8 mouse cellular contexts compared by ENCODE assay signal in the genomic region with DNA sequence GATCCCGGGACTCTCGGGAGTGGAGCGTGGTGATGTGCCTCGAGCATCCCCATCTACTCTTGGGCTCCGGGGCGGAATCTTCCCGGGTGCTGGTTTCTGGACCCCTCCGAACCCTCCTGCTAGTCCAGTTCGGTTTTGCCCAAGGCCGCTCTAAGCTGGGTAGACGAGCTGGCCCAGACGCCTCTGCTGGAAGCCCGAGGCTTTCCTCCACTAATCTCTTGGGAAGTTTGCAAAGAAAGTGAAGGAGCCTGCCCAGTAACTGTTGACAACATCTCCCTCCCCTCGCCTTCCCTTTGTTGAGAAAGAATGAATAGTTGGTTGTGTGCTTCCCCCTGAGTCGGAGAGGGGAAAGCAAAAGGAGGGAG.
DNase-seq lines count a peak whose midpoint lies in the region; ATAC-seq lines count a peak whose summit lies in the region.

No protein-coding gene starts in this region.

- no peaks in the 10 kb centered on the region for H3K27me3 ChIP-seq in forebrain, embryonic 11.5 days (ENCODE audit: control insufficient read depth, insufficient read depth, low read length)
- H3K27me3 ChIP-seq in stomach, embryonic 15.5 days (replicated peaks) = no peaks in the 10 kb centered on the region

- no peaks in the 10 kb centered on the region for H3K9me3 ChIP-seq in forebrain, embryonic 11.5 days (ENCODE audit: control insufficient read depth, low read length)
- no peaks in the 10 kb centered on the region for H3K9me3 ChIP-seq in stomach, embryonic 15.5 days

- no peaks in the 10 kb centered on the region for H3K36me3 ChIP-seq in forebrain, embryonic 11.5 days (ENCODE audit: control insufficient read depth, insufficient read depth, low read length)
- no peaks in the 10 kb centered on the region for H3K36me3 ChIP-seq in stomach, embryonic 15.5 days

- H3K4me3 ChIP-seq in forebrain, embryonic 11.5 days (ENCODE audit: low read depth, low read length) = peak overlapping the region; percentile 64
- peak overlapping the region; percentile 67 for H3K4me3 ChIP-seq in stomach, embryonic 15.5 days (replicated peaks)

- peak overlapping the region; percentile 82 for H3K4me2 ChIP-seq in forebrain, embryonic 11.5 days (ENCODE audit: low read depth, low read length, severe bottlenecking)
- H3K4me2 ChIP-seq in stomach, embryonic 15.5 days = peak overlapping the region; percentile 84

- peak overlapping the region; percentile 87 for H3K9ac ChIP-seq in forebrain, embryonic 11.5 days (ENCODE audit: low read length)
- H3K9ac ChIP-seq in stomach, embryonic 15.5 days = peak overlapping the region; percentile 69; the same call in 1 of the 2 replicates

- ATAC-seq in cerebellum, adult (ENCODE audit: insufficient number of reproducible peaks, low FRiP score, low TSS enrichment) = 0 out of 2 replicates have a peak, but pooled peaks have one; percentile 4
- ATAC-seq in forebrain, embryonic 11.5 days (replicated peaks; ENCODE audit: low FRiP score) = peak; percentile 72
- 0 out of 2 replicates have a peak, but pooled peaks have one; percentile 24 for ATAC-seq in megakaryocyte progenitor cell, adult 5-6 weeks (replicated peaks; ENCODE audit: poor library complexity)
- ATAC-seq in stomach, embryonic 15.5 days (ENCODE audit: insufficient read depth, low FRiP score, low read depth) = no peak; the same call in 1 of the 2 replicates

- under 1% methylated on average over 15 of the region's 15 CpGs for WGBS in forebrain, embryonic 11.5 days
- WGBS in stomach, embryonic 15.5 days = under 1% methylated on average over 15 of the region's 15 CpGs

- H3K4me1 ChIP-seq in forebrain, embryonic 11.5 days (replicated peaks; ENCODE audit: control insufficient read depth, insufficient read depth, low read length) = 0 out of 2 replicates have a peak, but pooled peaks cover 2% of the 10 kb centered on the region
- H3K4me1 ChIP-seq in stomach, embryonic 15.5 days = no peaks in the 10 kb centered on the region; the same call in 1 of the 2 replicates

- no peak for DNase-seq in cerebellum, adult 11-12 months
- DNase-seq in adrenal gland, postnatal 14 days = peak; percentile 69
- peak; percentile 81 for DNase-seq in forebrain, embryonic 11.5 days (ENCODE audit: low spot score)
- DNase-seq in heart, postnatal 4 days = peak; percentile 31
- peak; percentile 14 to 48 for DNase-seq in layer of hippocampus, postnatal 14 days (ENCODE audit: low spot score in 2 of 2)

- H3K27ac ChIP-seq in forebrain, embryonic 11.5 days (ENCODE audit: low read depth, low read length) = peak overlapping the region; percentile 78
- peak overlapping the region; percentile 80 for H3K27ac ChIP-seq in stomach, embryonic 15.5 days
